Mouse (Mus musculus) midbrain, postnatal 0 days (tissue): ENCODE data around the gene Irak3. TPM values are rescaled to one million over a fixed set of nuclear protein-coding genes. Genes with fewer than 3 reads are reported as not detected.
"Not testable (repeated sequence)": the region's sequence is repeated elsewhere in the genome, so short reads cannot be mapped to it uniquely, and the experiment has no call there.

Experiments
- ATAC-seq: fragments of 200-750 bp; cut with Nextera tagmentation; 2 replicates; pipeline ENCODE4 v1.8.0; 2017; ENCODE audit warnings: moderate number of reproducible peaks, mild to moderate bottlenecking, moderate TSS enrichment, moderate library complexity; ENCODE audit not compliant: low FRiP score
- DNase-seq: peaks from one replicate; pipeline ENCODE4 v3.0.0-alpha.2; 2015; ENCODE audit warnings: low spot score
- H3K27ac ChIP-seq: fragments of 300-500 bp; sonication (generic); 2 replicates; pipeline ENCODE4 v1.5.1; 2014; ENCODE audit warnings: low read depth, mild to moderate bottlenecking, low read length, mixed read lengths
- H3K27me3 ChIP-seq: fragments of 300-500 bp; sonication (generic); 2 replicates; pipeline ENCODE4 v1.6.1; 2014; ENCODE audit warnings: low read length, control low read depth, mixed read lengths; ENCODE audit not compliant: insufficient read depth
- H3K36me3 ChIP-seq: fragments of 300-500 bp; sonication (generic); 2 replicates; pipeline ENCODE4 v1.6.1; 2014; ENCODE audit warnings: low read length, control low read depth, mixed read lengths; ENCODE audit not compliant: insufficient read depth
- H3K4me1 ChIP-seq: fragments of 300-500 bp; sonication (generic); 2 replicates; pipeline ENCODE4 v1.6.1; 2014; ENCODE audit warnings: mild to moderate bottlenecking, control low read depth, antibody characterized with exemption, low read length, mixed read lengths; ENCODE audit not compliant: insufficient read depth
- H3K4me2 ChIP-seq: fragments of 300-500 bp; sonication (generic); 2 replicates; pipeline ENCODE4 v1.6.1; 2014; ENCODE audit warnings: low read depth, mild to moderate bottlenecking, low read length, mixed read lengths; ENCODE audit not compliant: poor library complexity, severe bottlenecking
- H3K4me3 ChIP-seq: fragments of 300-500 bp; sonication (generic); 2 replicates; pipeline ENCODE4 v1.5.1; 2014; ENCODE audit warnings: low read depth, mild to moderate bottlenecking, low read length, moderate library complexity
- H3K9ac ChIP-seq: fragments of 300-500 bp; sonication (generic); replicated peaks from 2 replicates; pipeline ENCODE4 v1.6.1; 2014; ENCODE audit warnings: mild to moderate bottlenecking, low read length, moderate library complexity, mixed read lengths; ENCODE audit not compliant: poor library complexity, severe bottlenecking
- H3K9me3 ChIP-seq: fragments of 300-500 bp; sonication (generic); 2 replicates; pipeline ENCODE4 v1.6.1; 2016; ENCODE audit warnings: low read length, control low read depth
- CTCF ChIP-seq: IDR thresholded peaks from 2 replicates; pipeline ENCODE4 v1.5.1; 2016; ENCODE audit warnings: antibody characterized with exemption, mild to moderate bottlenecking
- WGBS: fragments of 180-500 bp; shearing (Covaris S2); extraction: QIAGEN DNeasy Blood & Tissue Kit; methylation state at CpG from one replicate; pipeline ENCODE4 v1.1.7; 2014; 5-methylcytosine and 5-hydroxymethylcytosine counted together
- polyA plus RNA-seq: library from polyadenylated mRNA; unstranded; fragments of >200 nt; fragmentation: Nextera tagmentation; extraction: Ambion mirVana; gene quantifications from 2 replicates; pipeline ENCODE4 v1.2.1, GENCODE M21; 2015
- total RNA-seq: library from RNA; depleted of rRNA; stranded (reverse); fragments of >200 nt; gene quantifications from 2 replicates; pipeline ENCODE4 v1.2.3, GENCODE M21; 2014

Irak3 gene
- total and polyA plus RNA-seq, 2 experiments from 2014 or later, result 0.19 to 0.60 TPM

DNA sequence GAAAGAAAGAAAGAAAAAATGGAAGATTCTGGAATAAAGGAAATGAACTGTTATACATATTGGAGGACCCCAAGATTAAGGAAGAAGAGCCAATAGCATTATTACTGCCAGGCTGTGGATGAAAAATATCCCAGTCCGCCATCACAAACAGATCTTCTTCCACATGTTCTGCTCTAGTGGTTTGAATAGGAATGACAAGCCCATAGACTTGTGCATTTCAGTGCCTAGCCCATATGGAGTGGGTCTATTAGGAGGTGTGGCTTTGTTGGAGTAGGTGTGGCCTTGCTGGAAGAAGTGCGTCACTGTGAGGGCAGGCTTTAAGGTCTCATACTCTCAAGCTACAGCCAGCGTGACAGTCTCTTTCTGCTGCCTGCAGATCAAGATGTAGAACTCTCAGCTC lies 78.2 kb downstream of the Irak3 start:
- H3K4me3 ChIP-seq, result no peak overlapping the region
- H3K27ac ChIP-seq, result no peak overlapping the region
- H3K27me3 ChIP-seq, result no peaks in the 10 kb centered on the region
- no peak overlapping the region for H3K9ac ChIP-seq
- TF ChIP-seq CTCF, result peak; percentile 13; the same call in 1 of the 2 replicates
- WGBS, result 93% methylated on average over 3 of the region's 3 CpGs
- H3K4me1 ChIP-seq, result no peaks in the 10 kb centered on the region
- ATAC-seq (no peak), DNase-seq (no peak)
- H3K36me3 ChIP-seq, result no peaks in the 10 kb centered on the region
- H3K9me3 ChIP-seq, result no peaks in the 10 kb centered on the region
- H3K4me2 ChIP-seq, result no peak overlapping the region

DNA sequence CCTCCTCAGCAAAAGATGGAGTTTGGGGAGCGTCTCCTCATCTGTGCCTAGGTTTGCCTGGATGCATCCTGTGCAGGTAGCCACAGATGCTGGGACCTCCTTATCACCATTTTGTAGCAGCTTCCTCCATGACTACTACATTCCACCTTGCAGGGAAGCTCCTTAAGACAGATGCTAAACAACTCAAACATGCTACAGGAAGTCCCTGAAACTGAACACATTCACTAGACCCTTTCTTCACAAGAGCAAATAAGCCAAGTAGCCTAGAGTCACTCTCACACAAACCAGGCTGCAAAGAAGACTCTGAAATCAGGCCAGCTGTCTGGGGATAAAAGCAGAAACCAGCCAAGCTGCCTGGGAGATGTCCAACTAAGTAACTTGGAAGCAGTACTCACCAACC lies 86.7 kb downstream of the Irak3 start:
- Histone ChIP-seq H3K4me2 (no peak overlapping the region), H3K4me1 (no peaks in the 10 kb centered on the region), H3K4me3 (no peak overlapping the region), H3K36me3 (no peaks in the 10 kb centered on the region), H3K9ac (no peak overlapping the region), H3K27ac (no peak overlapping the region), H3K27me3 (no peaks in the 10 kb centered on the region), H3K9me3 (no peaks in the 10 kb centered on the region)
- TF ChIP-seq CTCF, result no peak
- ATAC-seq, result no peak
- WGBS, result 100% methylated on average over 1 of the region's 1 CpGs
- no peak for DNase-seq

DNA sequence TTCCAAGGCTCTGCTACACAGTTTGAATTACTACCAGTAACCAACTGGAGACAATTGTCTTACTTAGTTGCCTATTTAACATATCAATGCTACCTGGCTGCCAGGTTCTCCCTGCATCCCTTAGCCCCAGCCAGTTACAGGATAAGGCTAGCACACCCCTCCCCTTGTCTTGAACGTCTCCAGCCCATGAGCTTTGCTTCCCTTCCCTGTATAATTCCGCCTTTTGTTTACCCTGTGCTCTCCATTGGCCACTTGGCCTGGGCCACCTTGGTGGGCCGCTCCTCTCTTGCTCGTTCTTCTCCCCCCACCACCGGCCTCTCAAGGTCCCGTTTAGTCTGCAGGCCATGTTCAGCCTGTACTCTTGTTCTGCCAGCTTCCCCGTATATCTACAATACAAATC lies 87.4 kb downstream of the Irak3 start:
- H3K27me3 ChIP-seq, result no peaks in the 10 kb centered on the region

DNA sequence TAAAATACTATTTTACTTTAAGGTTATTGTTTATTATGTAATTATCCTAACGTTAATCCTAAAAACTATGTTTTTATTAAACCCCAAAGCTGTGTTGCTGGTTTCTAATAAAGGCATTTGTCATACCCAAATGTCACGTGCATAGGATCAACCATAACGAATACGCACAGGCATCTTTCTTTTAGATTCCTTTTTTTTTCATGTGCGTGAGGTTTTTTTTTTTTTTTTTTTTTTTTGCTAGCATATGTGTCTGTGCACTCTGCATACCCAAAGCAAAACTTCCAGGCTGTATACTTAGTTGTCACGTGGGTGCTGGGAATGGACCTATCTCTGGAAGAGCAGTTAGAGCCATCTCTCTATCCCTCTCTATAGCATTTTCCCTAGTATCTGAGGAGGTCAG lies 88.0 kb downstream of the Irak3 start:
- Histone ChIP-seq H3K4me1 (no peaks in the 10 kb centered on the region), H3K4me3 (no peak overlapping the region), H3K27me3 (no peaks in the 10 kb centered on the region), H3K9ac (no peak overlapping the region), H3K36me3 (no peaks in the 10 kb centered on the region), H3K9me3 (no peaks in the 10 kb centered on the region), H3K27ac (no peak overlapping the region), H3K4me2 (no peak overlapping the region)
- ATAC-seq (no peak), DNase-seq (no peak)
- WGBS, result 74% methylated on average over 6 of the region's 6 CpGs
- no peak for TF ChIP-seq CTCF

More for the DNA sequence above, 87.4 kb downstream of the Irak3 start:
- ATAC-seq, result no peak
- TF ChIP-seq CTCF, result no peak
- DNase-seq, result no peak
- Histone ChIP-seq H3K4me3 (no peak overlapping the region), H3K4me2 (no peak overlapping the region), H3K9me3 (no peaks in the 10 kb centered on the region), H3K4me1 (no peaks in the 10 kb centered on the region), H3K9ac (no peak overlapping the region), H3K27ac (no peak overlapping the region), H3K36me3 (no peaks in the 10 kb centered on the region)
- WGBS, result 44% methylated on average over 7 of the region's 7 CpGs

DNA sequence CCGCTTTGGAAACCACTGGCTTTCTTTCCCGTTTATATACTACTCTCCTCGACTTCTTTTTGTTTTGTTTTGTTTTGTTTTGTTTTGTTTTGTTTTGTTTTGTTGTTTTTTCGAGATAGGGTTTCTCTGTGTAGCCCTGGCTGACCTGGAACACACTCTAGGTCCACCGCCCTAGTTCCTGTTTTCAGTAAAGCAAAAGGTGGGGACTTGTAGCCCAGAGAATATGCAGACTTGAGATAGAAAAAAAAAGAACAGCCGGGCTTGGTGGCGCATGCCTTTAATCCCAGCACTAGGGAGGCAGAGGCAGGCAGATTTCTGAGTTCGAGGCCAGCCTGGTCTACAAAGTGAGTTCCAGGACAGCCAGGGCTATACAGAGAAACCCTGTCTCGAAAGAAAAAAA lies 88.4 kb downstream of the Irak3 start:
- not testable (repeated sequence) for H3K9ac ChIP-seq, H3K9me3 ChIP-seq, H3K27ac ChIP-seq, H3K27me3 ChIP-seq, ATAC-seq, H3K36me3 ChIP-seq, DNase-seq, H3K4me1 ChIP-seq
- 66% methylated on average over 9 of the region's 9 CpGs for WGBS
- Histone ChIP-seq H3K4me3 (peak overlapping the region; percentile 62; the same call in 1 of the 2 replicates), H3K4me2 (peak overlapping the region; percentile 93)

DNA sequence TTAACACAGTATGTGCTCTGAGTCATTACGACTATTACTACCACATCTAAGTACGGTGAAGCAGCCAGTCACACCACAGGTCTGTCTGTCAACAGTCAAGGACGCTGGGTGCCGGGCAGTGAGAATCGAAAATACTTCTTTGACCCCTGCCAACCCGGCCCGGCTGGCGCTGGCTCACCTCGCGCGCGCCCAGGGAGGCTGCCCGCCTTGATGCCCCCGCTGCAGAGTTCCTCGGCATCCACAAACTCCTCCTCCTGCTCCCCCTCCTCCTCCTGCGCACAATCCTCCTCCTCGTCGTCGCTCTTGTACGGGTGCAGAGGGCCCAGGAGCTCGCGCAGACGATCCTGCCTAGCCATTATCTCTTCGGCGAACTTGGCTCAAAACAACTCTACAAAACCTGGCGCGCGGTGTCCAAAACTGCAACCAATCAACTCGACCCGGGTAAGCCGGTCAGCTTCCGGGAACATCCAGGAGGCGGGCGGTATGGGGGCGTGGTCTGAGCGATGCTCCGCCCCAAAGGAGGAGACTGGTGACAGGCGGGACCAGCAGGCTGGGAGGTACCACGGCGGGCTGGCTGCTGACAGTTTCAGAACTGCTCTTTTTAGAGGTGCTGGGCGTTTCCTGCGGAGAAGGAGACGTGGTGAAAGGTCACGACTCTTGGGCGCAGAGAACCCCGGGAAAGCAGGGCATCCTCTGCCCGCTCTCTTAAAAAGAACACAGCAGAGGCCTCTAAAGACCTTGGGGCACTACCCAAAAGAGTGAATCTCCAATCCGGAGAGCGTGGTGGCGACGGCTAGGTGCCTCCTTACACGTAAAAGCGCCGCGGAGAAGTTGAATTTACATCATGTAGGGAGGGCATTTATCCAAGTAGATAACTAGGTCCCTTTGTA lies 89.2 kb downstream of the Irak3 start, which contains the start of gene Helb:
Helb (minus strand) TSS at position 481 of the 890 bp plus-strand sequence.
- H3K27ac ChIP-seq, result no peak within 1 kb of the TSS
- peak within 1 kb of the TSS; percentile 93 for H3K4me2 ChIP-seq
- DNase-seq (peak; percentile 94), ATAC-seq (peak; percentile 98)
- H3K36me3 ChIP-seq, result no peaks in the 10 kb centered on the region
- peak within 1 kb of the TSS; percentile 62 for H3K4me3 ChIP-seq
- no peaks in the 10 kb centered on the region for H3K9me3 ChIP-seq
- no peak for TF ChIP-seq CTCF
- under 1% methylated on average over 55 of the region's 55 CpGs for WGBS
- peak within 1 kb of the TSS; percentile 48 for H3K9ac ChIP-seq
- H3K4me1 ChIP-seq, result no peaks in the 10 kb centered on the region
- H3K27me3 ChIP-seq, result no peaks in the 10 kb centered on the region
